13 mouse cellular contexts compared by ENCODE assay signal in the genomic region with DNA sequence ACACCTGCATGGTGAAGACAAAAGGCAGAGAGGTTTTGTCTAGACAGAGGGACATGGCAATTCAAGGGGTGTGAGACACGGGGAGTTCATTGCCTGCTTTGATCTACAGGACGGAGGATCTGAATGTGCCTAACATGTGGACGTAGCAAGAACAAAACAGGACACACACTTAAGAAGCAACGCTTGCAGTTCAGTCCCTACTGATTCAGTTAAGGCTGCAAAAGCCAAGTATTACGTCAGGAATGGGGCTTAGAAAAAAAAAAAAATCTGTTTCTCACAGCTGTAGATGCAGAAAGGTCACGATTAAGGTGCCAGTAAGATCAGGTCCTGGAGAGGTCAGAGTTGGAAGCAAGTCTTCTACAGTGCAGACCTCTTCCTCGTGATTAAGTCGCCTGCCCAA. TPM values are rescaled to one million over a fixed set of nuclear protein-coding genes. Genes with fewer than 3 reads are reported as not detected.
DNase-seq lines count a peak whose midpoint lies in the region; ATAC-seq lines count a peak whose summit lies in the region.
"Had no signal": no experiment of that assay in that cellular context is flagged by ENCODE, and none has a peak within 500 bp of the region (broad histone marks: within the 10 kb centered on the region; RNA-seq: fewer than 3 reads in every experiment).

No protein-coding gene starts in this region.

- no peak overlapping the region for H3K9ac ChIP-seq in forebrain, embryonic 13.5 days
- no peak overlapping the region for H3K9ac ChIP-seq in forebrain, embryonic 11.5 days (ENCODE audit: low read length)
- H3K9ac ChIP-seq in kidney, embryonic 15.5 days = no peak overlapping the region
- H3K9ac ChIP-seq: liver, embryonic 14.5 days; midbrain, embryonic 13.5 days had no signal

- ATAC-seq in forebrain, embryonic 13.5 days = 0 out of 2 replicates have a peak, but pooled peaks have one; percentile 8
- no peak for ATAC-seq in forebrain, embryonic 11.5 days (replicated peaks; ENCODE audit: low FRiP score)
- peak; percentile 36; the same call in 1 of the 2 replicates for ATAC-seq in kidney, embryonic 15.5 days (replicated peaks; ENCODE audit: low FRiP score)
- ATAC-seq: midbrain, embryonic 13.5 days had no signal

- 0 out of 2 replicates have a peak, but pooled peaks cover 2% of the 10 kb centered on the region for H3K4me1 ChIP-seq in forebrain, embryonic 13.5 days
- no peaks in the 10 kb centered on the region for H3K4me1 ChIP-seq in forebrain, embryonic 11.5 days (replicated peaks; ENCODE audit: control insufficient read depth, insufficient read depth, low read length)
- H3K4me1 ChIP-seq in kidney, embryonic 15.5 days = peaks cover 13% of the 10 kb centered on the region
- H3K4me1 ChIP-seq in midbrain, embryonic 10.5 days = peaks cover 5% of the 10 kb centered on the region
- H3K4me1 ChIP-seq: midbrain, embryonic 13.5 days had no signal

- 72% methylated on average over 8 of the region's 8 CpGs for WGBS in forebrain, embryonic 13.5 days
- 64% methylated on average over 8 of the region's 8 CpGs for WGBS in forebrain, embryonic 11.5 days
- 42% methylated on average over 8 of the region's 8 CpGs for WGBS in kidney, embryonic 15.5 days
- 81% methylated on average over 8 of the region's 8 CpGs for WGBS in midbrain, embryonic 10.5 days

- no peak overlapping the region for H3K4me3 ChIP-seq in forebrain, embryonic 13.5 days
- no peak overlapping the region for H3K4me3 ChIP-seq in forebrain, embryonic 11.5 days (ENCODE audit: low read depth, low read length)
- no peak overlapping the region for H3K4me3 ChIP-seq in kidney, embryonic 15.5 days (replicated peaks)
- H3K4me3 ChIP-seq in midbrain, embryonic 10.5 days = no peak overlapping the region
- H3K4me3 ChIP-seq: midbrain, embryonic 13.5 days had no signal

- DNase-seq in forebrain, embryonic 11.5 days (ENCODE audit: low spot score) = no peak
- DNase-seq in kidney, postnatal 10 days = no peak
- DNase-seq in heart, postnatal 14 days = peak; percentile 1 to 3
- peak; percentile 59 for DNase-seq in skeletal muscle tissue, adult 2 months (ENCODE audit: low read depth, low spot score)
- DNase-seq in thymus, postnatal 0 days (ENCODE audit: low spot score) = no peak
- DNase-seq in midbrain, embryonic 10.5 days (ENCODE audit: low spot score) = no peak
- DNase-seq: cerebellum, postnatal 36 days; right cerebral cortex, postnatal 14 days had no signal

- no peaks in the 10 kb centered on the region for H3K36me3 ChIP-seq in forebrain, embryonic 13.5 days (ENCODE audit: poor library complexity, severe bottlenecking)
- no peaks in the 10 kb centered on the region for H3K36me3 ChIP-seq in forebrain, embryonic 11.5 days (ENCODE audit: control insufficient read depth, insufficient read depth, low read length)
- H3K36me3 ChIP-seq in kidney, embryonic 15.5 days = no peaks in the 10 kb centered on the region
- no peaks in the 10 kb centered on the region for H3K36me3 ChIP-seq in midbrain, embryonic 10.5 days
- H3K36me3 ChIP-seq: midbrain, embryonic 13.5 days had no signal

- intact Hi-C loops in heart, postnatal 14 days (cut with DNase I) = no loop called here

- H3K9me3 ChIP-seq in forebrain, embryonic 13.5 days (replicated peaks) = no peaks in the 10 kb centered on the region
- H3K9me3 ChIP-seq in forebrain, embryonic 11.5 days (ENCODE audit: control insufficient read depth, low read length) = no peaks in the 10 kb centered on the region
- H3K9me3 ChIP-seq in kidney, embryonic 15.5 days (replicated peaks) = no peaks in the 10 kb centered on the region
- no peaks in the 10 kb centered on the region for H3K9me3 ChIP-seq in midbrain, embryonic 10.5 days (replicated peaks)
- H3K9me3 ChIP-seq: midbrain, embryonic 13.5 days had no signal

- no peak overlapping the region for H3K4me2 ChIP-seq in forebrain, embryonic 13.5 days
- no peak overlapping the region for H3K4me2 ChIP-seq in forebrain, embryonic 11.5 days (ENCODE audit: low read depth, low read length, severe bottlenecking)
- H3K4me2 ChIP-seq in kidney, embryonic 15.5 days = no peak overlapping the region
- H3K4me2 ChIP-seq: midbrain, embryonic 13.5 days had no signal

- H3K27me3 ChIP-seq in forebrain, embryonic 13.5 days = no peaks in the 10 kb centered on the region
- no peaks in the 10 kb centered on the region for H3K27me3 ChIP-seq in forebrain, embryonic 11.5 days (ENCODE audit: control insufficient read depth, insufficient read depth, low read length)
- no peaks in the 10 kb centered on the region for H3K27me3 ChIP-seq in kidney, embryonic 15.5 days
- no peaks in the 10 kb centered on the region for H3K27me3 ChIP-seq in midbrain, embryonic 10.5 days (ENCODE audit: low read depth, poor library complexity, severe bottlenecking)
- H3K27me3 ChIP-seq: midbrain, embryonic 13.5 days had no signal

- H3K27ac ChIP-seq in forebrain, embryonic 13.5 days = no peak overlapping the region
- H3K27ac ChIP-seq in forebrain, embryonic 11.5 days (ENCODE audit: low read depth, low read length) = no peak overlapping the region
- no peak overlapping the region for H3K27ac ChIP-seq in kidney, embryonic 15.5 days
- H3K27ac ChIP-seq in midbrain, embryonic 10.5 days (replicated peaks) = no peak overlapping the region
- H3K27ac ChIP-seq: kidney, postnatal 0 days; liver, embryonic 14.5 days; midbrain, embryonic 13.5 days had no signal

RNA-seq across cellular contexts. Expression of gene Gm527, which starts 14.5 kb away (rescaled TPM):
- polyA plus RNA-seq in forebrain, embryonic 13.5 days (2015; fragmentation: Nextera tagmentation; extraction: Ambion mirVana) = 1.6 and 2.6 TPM in 2 replicates
- polyA plus RNA-seq in forebrain, embryonic 11.5 days (2014; fragmentation: Nextera tagmentation; extraction: Ambion mirVana) = 2.3 TPM in 2 replicates
- polyA plus RNA-seq in kidney, embryonic 15.5 days (2015; fragmentation: Nextera tagmentation; extraction: Ambion mirVana) = 2.0 and 3.9 TPM in 2 replicates
- 1 to 10 TPM; 3.3 to 4.3 TPM for total RNA-seq in heart, postnatal 14 days (2021)
- polyA plus RNA-seq in thymus, postnatal 0 days (2015; fragmentation: Nextera tagmentation; extraction: Ambion mirVana) = 2.0 and 2.8 TPM in 2 replicates
- polyA plus RNA-seq in midbrain, embryonic 10.5 days (2016; fragmentation: Nextera tagmentation; extraction: Ambion mirVana) = 2.1 and 2.4 TPM in 2 replicates

Comparison
In these comparisons a context has a peak if more than half of its experiments do, and no peak if none do; other contexts are left out.
1. DNase-seq: peak in heart, postnatal 14 days (2 of 2) and skeletal muscle tissue, adult 2 months (single experiment); none in forebrain, embryonic 11.5 days (single experiment), kidney, postnatal 10 days (single experiment), thymus, postnatal 0 days (single experiment) and midbrain, embryonic 10.5 days (single experiment).